Mouse (Mus musculus) intestine, embryonic 15.5 days (tissue): Measurements from ENCODE around the gene Errfi1. TPM values are rescaled to one million over a fixed set of nuclear protein-coding genes. Genes with fewer than 3 reads are reported as not detected.

Source experiments
- ATAC-seq: fragments of 200-750 bp; cut with Nextera tagmentation; 2 replicates; pipeline ENCODE4 v1.8.0; 2017; ENCODE audit warnings: moderate TSS enrichment, moderate library complexity
- H3K27ac ChIP-seq: fragments of 300-500 bp; sonication (generic); 2 replicates; pipeline ENCODE4 v1.5.1; 2015; ENCODE audit warnings: mild to moderate bottlenecking, inconsistent platforms
- H3K27me3 ChIP-seq: fragments of 300-500 bp; sonication (generic); replicated peaks from 2 replicates; pipeline ENCODE4 v1.6.1; 2015; ENCODE audit warnings: inconsistent platforms
- H3K36me3 ChIP-seq: fragments of 300-500 bp; sonication (generic); 2 replicates; pipeline ENCODE4 v1.6.1; 2015; ENCODE audit warnings: inconsistent platforms
- H3K4me1 ChIP-seq: fragments of 300-500 bp; sonication (generic); replicated peaks from 2 replicates; pipeline ENCODE4 v1.6.1; 2015; ENCODE audit warnings: inconsistent platforms
- H3K4me2 ChIP-seq: fragments of 300-500 bp; sonication (generic); replicated peaks from 2 replicates; pipeline ENCODE4 v1.6.1; 2015; ENCODE audit warnings: mild to moderate bottlenecking, inconsistent platforms
- H3K4me3 ChIP-seq: fragments of 300-500 bp; sonication (generic); replicated peaks from 2 replicates; pipeline ENCODE4 v1.5.1; 2015; ENCODE audit warnings: inconsistent platforms
- H3K9ac ChIP-seq: fragments of 300-500 bp; sonication (generic); 2 replicates; pipeline ENCODE4 v1.6.1; 2015; ENCODE audit warnings: inconsistent platforms
- H3K9me3 ChIP-seq: fragments of 300-500 bp; sonication (generic); 2 replicates; pipeline ENCODE4 v1.6.1; 2016; ENCODE audit warnings: inconsistent platforms
- WGBS: fragments of 180-500 bp; shearing (Covaris S2); methylation state at CpG from one replicate; pipeline ENCODE4 v1.1.7; 2015; 5-methylcytosine and 5-hydroxymethylcytosine counted together
- polyA plus RNA-seq: library from polyadenylated mRNA; unstranded; fragments of >200 nt; fragmentation: Nextera tagmentation; extraction: Ambion mirVana; gene quantifications from 2 replicates; pipeline ENCODE4 v1.2.1, GENCODE M21; 2015

Errfi1 gene
- 27.8 and 28.1 TPM in 2 replicates for polyA plus RNA-seq

GRCm38 (mm10) chr4:150853680-150854461 lies at the start of gene Errfi1:
Gene Errfi1, plus strand, starts transcription at chr4:150853919.
- Histone ChIP-seq H3K9ac (peak within 1 kb of the TSS; percentile 47), H3K27ac (peak within 1 kb of the TSS; percentile 99), H3K4me1 (0 out of 2 replicates have a peak, but pooled peaks cover 5% of the 10 kb centered on the region), H3K4me2 (peak within 1 kb of the TSS; percentile 76), H3K4me3 (peak within 1 kb of the TSS; percentile 91), H3K9me3 (no peaks in the 10 kb centered on the region), H3K27me3 (no peaks in the 10 kb centered on the region), H3K36me3 (no peaks in the 10 kb centered on the region)
- WGBS = 43% methylated on average over 13 of the region's 13 CpGs
- peak; percentile 79 for ATAC-seq

- Histone ChIP-seq H3K4me1 (peaks cover 27% of the 10 kb centered on the region), H3K27ac (peak overlapping the region; percentile 11; the same call in 1 of the 2 replicates), H3K9me3 (no peaks in the 10 kb centered on the region), H3K4me3 (no peak overlapping the region), H3K9ac (no peak overlapping the region), H3K4me2 (no peak overlapping the region), H3K36me3 (no peaks in the 10 kb centered on the region), H3K27me3 (no peaks in the 10 kb centered on the region)
- WGBS = 70% methylated on average over 6 of the region's 6 CpGs
- no peak; the same call in 1 of the 2 replicates for ATAC-seq
These were observed 49.5 kb upstream of the Errfi1 start for GRCm38 (mm10) chr4:150804204-150804603.

- Histone ChIP-seq H3K4me3 (no peak overlapping the region), H3K27ac (peak overlapping the region; percentile 4; the same call in 1 of the 2 replicates), H3K36me3 (no peaks in the 10 kb centered on the region), H3K27me3 (no peaks in the 10 kb centered on the region), H3K9ac (no peak overlapping the region), H3K9me3 (no peaks in the 10 kb centered on the region), H3K4me2 (no peak overlapping the region), H3K4me1 (peaks cover 20% of the 10 kb centered on the region)
- 61% methylated on average over 20 of the region's 20 CpGs for WGBS
- ATAC-seq = peak; percentile 18
These were observed 45.8 kb upstream of the Errfi1 start for GRCm38 (mm10) chr4:150807727-150808470.

- 29% methylated on average over 12 of the region's 12 CpGs for WGBS
These were observed 45.3 kb upstream of the Errfi1 start for GRCm38 (mm10) chr4:150808471-150808847.

GRCm38 (mm10) chr4:150809323-150809722 lies 44.4 kb upstream of the Errfi1 start:
- ATAC-seq = no peak
- 30% methylated on average over 9 of the region's 9 CpGs for WGBS
- Histone ChIP-seq H3K27ac (no peak overlapping the region), H3K4me1 (peaks cover 23% of the 10 kb centered on the region), H3K4me2 (no peak overlapping the region), H3K4me3 (no peak overlapping the region), H3K9ac (no peak overlapping the region), H3K27me3 (no peaks in the 10 kb centered on the region), H3K36me3 (no peaks in the 10 kb centered on the region), H3K9me3 (no peaks in the 10 kb centered on the region)

More at GRCm38 (mm10) chr4:150808471-150808847, 45.3 kb upstream of the Errfi1 start:
- ATAC-seq = peak; percentile 73
- no peaks in the 10 kb centered on the region for H3K36me3 ChIP-seq
- H3K9me3 ChIP-seq = no peaks in the 10 kb centered on the region
- H3K4me2 ChIP-seq = 0 out of 2 replicates have a peak overlapping the region, but pooled peaks have one; percentile 16
- peak overlapping the region; percentile 4; the same call in 1 of the 2 replicates for H3K27ac ChIP-seq
- peaks cover 20% of the 10 kb centered on the region for H3K4me1 ChIP-seq
- H3K4me3 ChIP-seq = no peak overlapping the region
- no peak overlapping the region for H3K9ac ChIP-seq
- H3K27me3 ChIP-seq = no peaks in the 10 kb centered on the region

GRCm38 (mm10) chr4:150815144-150815543 lies 38.6 kb upstream of the Errfi1 start:
- Histone ChIP-seq H3K9me3 (no peaks in the 10 kb centered on the region), H3K27me3 (no peaks in the 10 kb centered on the region), H3K4me3 (no peak overlapping the region), H3K9ac (no peak overlapping the region), H3K4me2 (no peak overlapping the region; the same call in 1 of the 2 replicates), H3K27ac (peak overlapping the region; percentile 64), H3K4me1 (peaks cover 32% of the 10 kb centered on the region), H3K36me3 (no peaks in the 10 kb centered on the region)
- ATAC-seq = peak; percentile 75
- 40% methylated on average over 4 of the region's 4 CpGs for WGBS

GRCm38 (mm10) chr4:150816414-150816951 lies 37.2 kb upstream of the Errfi1 start:
- Histone ChIP-seq H3K4me3 (no peak overlapping the region), H3K4me1 (peaks cover 32% of the 10 kb centered on the region), H3K9ac (no peak overlapping the region), H3K4me2 (peak overlapping the region; percentile 34), H3K36me3 (no peaks in the 10 kb centered on the region), H3K9me3 (no peaks in the 10 kb centered on the region), H3K27ac (peak overlapping the region; percentile 49), H3K27me3 (no peaks in the 10 kb centered on the region)
- 40% methylated on average over 13 of the region's 13 CpGs for WGBS
- ATAC-seq = peak; percentile 61

- H3K9ac ChIP-seq = no peak overlapping the region
- H3K9me3 ChIP-seq = no peaks in the 10 kb centered on the region
- no peak overlapping the region for H3K4me2 ChIP-seq
- no peak overlapping the region for H3K27ac ChIP-seq
- no peaks in the 10 kb centered on the region for H3K27me3 ChIP-seq
- H3K4me1 ChIP-seq = peaks cover 43% of the 10 kb centered on the region
- ATAC-seq = no peak
- 64% methylated on average over 12 of the region's 12 CpGs for WGBS
- H3K4me3 ChIP-seq = no peak overlapping the region
- H3K36me3 ChIP-seq = no peaks in the 10 kb centered on the region
These were observed 34.4 kb upstream of the Errfi1 start for GRCm38 (mm10) chr4:150819126-150819910.

- H3K27ac ChIP-seq = no peak overlapping the region
- peaks cover 42% of the 10 kb centered on the region for H3K4me1 ChIP-seq
- 73% methylated on average over 8 of the region's 8 CpGs for WGBS
These were observed 32.3 kb upstream of the Errfi1 start for GRCm38 (mm10) chr4:150821381-150821780.

GRCm38 (mm10) chr4:150822624-150823023 lies 31.1 kb upstream of the Errfi1 start:
- ATAC-seq = no peak
- 66% methylated on average over 9 of the region's 9 CpGs for WGBS
- H3K9me3 ChIP-seq = no peaks in the 10 kb centered on the region
- no peak overlapping the region for H3K4me3 ChIP-seq
- H3K4me1 ChIP-seq = peaks cover 34% of the 10 kb centered on the region
- H3K9ac ChIP-seq = no peak overlapping the region
- no peak overlapping the region for H3K27ac ChIP-seq
- no peak overlapping the region for H3K4me2 ChIP-seq
- H3K36me3 ChIP-seq = no peaks in the 10 kb centered on the region
- no peaks in the 10 kb centered on the region for H3K27me3 ChIP-seq

More at GRCm38 (mm10) chr4:150821381-150821780, 32.3 kb upstream of the Errfi1 start:
- ATAC-seq = no peak
- no peak overlapping the region for H3K4me3 ChIP-seq
- H3K36me3 ChIP-seq = no peaks in the 10 kb centered on the region
- no peaks in the 10 kb centered on the region for H3K27me3 ChIP-seq
- no peak overlapping the region for H3K4me2 ChIP-seq
- no peaks in the 10 kb centered on the region for H3K9me3 ChIP-seq
- H3K9ac ChIP-seq = no peak overlapping the region

- no peaks in the 10 kb centered on the region for H3K36me3 ChIP-seq
- WGBS = 41% methylated on average over 24 of the region's 24 CpGs
- peak overlapping the region; percentile 86 for H3K27ac ChIP-seq
- no peak overlapping the region for H3K9ac ChIP-seq
- H3K4me1 ChIP-seq = peaks cover 30% of the 10 kb centered on the region
- H3K4me2 ChIP-seq = 0 out of 2 replicates have a peak overlapping the region, but pooled peaks have one; percentile 11
- H3K4me3 ChIP-seq = no peak overlapping the region
- ATAC-seq = no peak
- H3K9me3 ChIP-seq = no peaks in the 10 kb centered on the region
- H3K27me3 ChIP-seq = no peaks in the 10 kb centered on the region
These were observed 29.9 kb upstream of the Errfi1 start for GRCm38 (mm10) chr4:150823614-150824480.
